Mouse (Mus musculus) kidney, adult 2 months (tissue): ENCODE measurements around the gene Cdc42se2.

Source experiments
- CTCF ChIP-seq: fragments of 200-500 bp; conservative IDR thresholded peaks from 2 replicates; pipeline ENCODE4 v1.5.1; 2011; ENCODE audit warnings: low read depth, mild to moderate bottlenecking, control low read depth, low read length, moderate library complexity, mixed read lengths; ENCODE audit not compliant: insufficient read depth, insufficient read length
- POLR2A ChIP-seq: fragments of 200-500 bp; IDR thresholded peaks from one replicate; pipeline ENCODE4 v1.6.1; 2011; ENCODE audit warnings: low read depth, low read length, control low read depth

DNA sequence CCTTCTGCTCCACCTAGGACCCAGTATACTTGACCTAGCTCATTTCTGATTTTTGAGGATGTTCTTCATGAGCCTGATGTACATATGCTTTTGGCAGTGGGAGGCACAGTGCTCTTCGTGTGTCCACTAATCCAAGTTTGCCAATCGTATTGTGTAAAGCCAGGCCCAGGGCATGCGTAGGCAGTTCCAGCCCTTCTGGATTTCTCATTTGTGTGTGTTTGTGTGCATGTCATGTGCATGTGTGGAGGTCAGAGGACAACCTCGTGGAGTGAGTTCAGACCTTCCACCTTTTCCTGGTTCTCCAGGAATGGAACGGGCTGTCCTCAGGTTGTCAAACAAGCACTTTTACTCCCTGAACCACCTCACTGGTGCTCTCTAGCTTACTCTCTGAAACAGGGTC is 22.1 kb upstream of the Cdc42se2 start:
- no peak for TF ChIP-seq POLR2A
- no peak for TF ChIP-seq CTCF
